Mouse (Mus musculus): ENCODE measurements around the gene Btrc.

DNA sequence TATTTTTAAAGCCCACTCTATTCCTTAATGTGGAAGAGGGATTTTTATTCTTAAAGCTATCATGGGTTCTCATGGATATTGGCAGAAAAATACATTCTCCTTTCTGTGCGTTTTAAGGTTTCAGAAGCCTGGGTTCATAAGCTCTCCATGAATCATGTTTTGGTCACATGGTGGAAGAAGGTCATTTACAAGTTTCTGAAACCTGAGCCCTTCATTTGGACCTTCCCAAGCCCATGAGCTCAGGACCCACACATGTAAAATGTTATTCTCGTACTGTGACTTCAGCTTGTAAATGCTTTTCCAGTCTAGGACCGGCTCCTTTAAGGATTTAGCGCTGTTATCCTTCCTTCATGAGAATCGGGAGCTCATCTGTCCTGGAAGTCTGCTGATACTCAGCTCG, 116.0 kb downstream of the Btrc start:
- no peak for TF ChIP-seq POLR2A (IDR thresholded peaks at IDR 0.05; ENCODE audit: low read depth, low read length)
- TF ChIP-seq CTCF (conservative IDR thresholded peaks at IDR 0.05 in 1 of 2, IDR thresholded peaks at IDR 0.05 in 1 of 2; ENCODE audit: low read depth in 2 of 2, low read length in 2 of 2), result no peak
- TF ChIP-seq SIN3A (IDR thresholded peaks at IDR 0.05; ENCODE audit: low read length), result no peak
- TF ChIP-seq ELF1 (IDR thresholded peaks at IDR 0.05; ENCODE audit: low read depth, low read length), result no peak
- no peak for TF ChIP-seq MYC (IDR thresholded peaks at IDR 0.05; ENCODE audit: low read depth, low read length)
- no peak for TF ChIP-seq RCOR1 (conservative IDR thresholded peaks at IDR 0.05; ENCODE audit: low read depth, low read length)
- TF ChIP-seq EP300 (IDR thresholded peaks at IDR 0.05; ENCODE audit: low read length), result no peak
- no peak for TF ChIP-seq NELFE (IDR thresholded peaks at IDR 0.05; ENCODE audit: low read depth, low read length)
- no peak for TF ChIP-seq CHD2 (IDR thresholded peaks at IDR 0.05; ENCODE audit: low read length)
- no peak for TF ChIP-seq TCF12 (IDR thresholded peaks at IDR 0.05; ENCODE audit: low read depth, low read length)
- no peak for TF ChIP-seq KAT2A (IDR thresholded peaks at IDR 0.05; ENCODE audit: insufficient replicate concordance, low read length)
- no peak for TF ChIP-seq POLR2AphosphoS2 (IDR thresholded peaks at IDR 0.05; ENCODE audit: low read depth, low read length)

Data from CH12.LX (cell line).